Mouse (Mus musculus) retina, adult 2 months (tissue): Measurements from ENCODE around the gene Bckdhb.

ENCODE experiments used
- DNase-seq: peaks from one replicate; pipeline ENCODE4 v3.0.0-alpha.2; 2012; ENCODE audit warnings: low read depth, low spot score

The Bckdhb gene

DNA sequence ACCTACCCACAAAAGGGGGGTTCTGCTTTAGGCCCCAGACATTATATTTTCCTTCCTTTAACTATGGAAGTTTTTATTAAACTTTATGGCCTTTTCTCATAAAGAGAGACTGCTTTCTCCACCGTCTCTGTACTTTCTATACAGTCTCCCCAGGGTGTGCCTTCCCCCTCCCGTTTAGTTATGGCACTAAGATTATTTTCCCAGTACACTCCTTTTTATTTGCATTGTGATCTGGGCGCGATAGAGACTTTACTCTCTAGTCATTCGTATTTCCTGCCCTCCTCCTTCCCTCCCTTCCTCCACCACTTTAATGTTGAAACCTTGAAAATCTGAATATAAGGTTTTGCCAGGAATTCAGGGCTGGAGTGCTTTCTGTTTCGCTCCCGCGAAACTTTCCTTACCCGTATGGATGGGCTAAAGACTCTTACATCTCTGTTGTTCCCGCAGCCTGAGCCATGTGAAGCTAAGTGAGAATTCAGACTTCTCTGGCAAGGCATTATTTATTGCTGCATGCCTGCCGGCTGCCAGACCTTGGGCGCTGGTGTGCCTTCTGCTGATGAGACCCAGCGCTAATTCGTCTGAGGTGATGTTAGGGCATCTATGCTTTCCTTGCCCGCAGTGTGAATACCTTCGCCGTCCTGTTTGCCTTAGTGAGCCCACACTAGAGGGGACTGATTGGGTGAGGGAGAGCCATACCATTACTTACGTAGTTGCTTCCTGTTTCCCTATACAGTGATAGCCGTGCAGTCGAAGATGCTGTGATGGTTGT is 182.3 kb downstream of the Bckdhb start:
- no peak for DNase-seq

DNA sequence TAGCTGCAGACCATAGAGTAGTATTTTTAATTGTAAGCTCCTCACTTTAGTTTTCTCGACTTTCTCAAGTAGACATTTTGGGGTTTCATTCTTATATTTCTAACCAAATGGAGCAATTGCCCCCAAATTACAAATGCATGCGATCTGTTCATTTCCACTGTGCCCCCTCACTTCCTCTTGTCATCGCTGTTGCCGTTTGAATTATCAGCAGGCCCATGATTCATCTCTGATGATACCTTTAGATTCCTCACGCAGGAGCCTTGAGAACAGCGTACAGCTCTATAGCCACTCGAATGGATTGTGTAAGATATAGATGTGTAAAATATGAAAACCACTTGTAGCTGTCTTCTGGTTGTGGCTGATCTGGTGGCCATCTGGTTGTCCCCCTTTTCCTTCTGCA is 183.6 kb downstream of the Bckdhb start:
- no peak for DNase-seq

- DNase-seq: no peak
Observed at GRCm38 (mm10) chr9:84109777-84110478, 185.0 kb downstream of the Bckdhb start.

DNA sequence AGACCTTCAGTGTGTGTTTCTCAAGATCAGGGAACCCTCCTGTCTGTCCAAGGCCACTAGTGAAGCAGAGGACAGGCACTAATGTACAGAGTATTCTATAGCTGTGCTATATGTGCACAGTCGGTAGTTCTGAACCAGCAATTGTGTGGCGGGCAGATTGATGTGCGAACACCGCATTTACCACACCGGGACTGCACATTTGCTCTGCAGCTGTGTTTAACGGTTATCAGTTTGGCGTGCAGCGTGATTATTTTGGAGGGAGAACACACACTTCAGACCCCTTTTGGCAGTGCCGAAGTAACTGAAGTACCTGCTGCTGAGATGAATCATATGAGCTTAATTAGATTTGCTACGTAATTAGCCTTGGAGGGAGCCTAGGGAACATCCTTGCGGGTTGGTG is 185.7 kb downstream of the Bckdhb start:
- DNase-seq: no peak

GRCm38 (mm10) chr9:84112319-84112718 is 187.4 kb downstream of the Bckdhb start:
- DNase-seq: no peak

DNA sequence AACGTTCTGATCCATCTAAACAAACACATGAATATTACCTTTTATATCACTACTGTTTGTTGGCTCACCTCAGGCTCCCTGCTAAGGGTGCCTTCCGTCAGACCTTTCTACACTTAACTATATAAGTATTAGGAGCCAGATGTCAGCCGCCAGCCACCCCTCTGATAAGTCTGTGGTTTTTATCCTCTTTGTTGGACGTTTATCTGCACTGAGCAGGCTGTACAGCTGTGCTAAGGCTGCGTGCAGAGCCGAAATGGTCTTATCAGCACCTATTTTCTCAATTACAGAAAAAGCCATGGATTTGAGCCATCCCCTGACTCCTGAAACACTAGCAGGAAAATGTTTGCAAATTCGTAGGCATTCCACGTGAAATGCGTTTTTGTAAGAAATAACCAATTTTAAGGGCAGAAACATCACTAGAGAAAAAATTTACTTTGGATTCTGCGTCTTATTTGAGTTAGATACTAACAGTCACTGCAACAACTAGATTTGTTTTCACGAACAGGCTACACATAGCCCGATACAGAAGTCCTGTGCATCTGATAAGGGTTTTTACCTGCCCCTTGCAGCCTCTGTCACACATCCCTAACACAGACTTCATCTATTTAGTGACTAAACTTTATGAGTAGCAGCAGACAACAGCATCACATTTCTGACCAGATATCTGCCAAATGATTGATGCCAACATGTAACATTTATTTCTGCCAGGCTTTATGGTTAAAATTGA is 188.1 kb downstream of the Bckdhb start:
- DNase-seq: no peak

DNA sequence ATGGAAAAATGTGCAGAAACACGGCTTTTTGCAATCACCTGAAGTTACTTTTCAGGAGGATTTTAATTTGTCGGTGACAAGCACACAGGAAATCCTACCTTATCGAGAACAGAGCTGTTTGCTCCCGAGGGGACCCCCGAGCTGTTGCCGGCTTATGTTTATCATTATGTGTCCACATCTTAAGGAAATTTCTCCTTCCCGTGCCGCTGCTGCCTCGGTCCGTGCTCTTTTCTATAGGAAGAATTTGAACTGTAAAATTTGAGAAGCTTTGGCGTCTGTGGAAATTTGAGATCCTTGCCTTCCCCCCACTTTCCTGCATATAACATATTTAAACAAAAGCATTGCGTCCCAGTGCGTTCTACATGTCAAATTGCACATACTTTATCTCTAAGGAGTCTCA is 189.3 kb downstream of the Bckdhb start:
- no peak for DNase-seq

- DNase-seq: no peak
Observed at GRCm38 (mm10) chr9:84117337-84117736, 192.4 kb downstream of the Bckdhb start.

GRCm38 (mm10) chr9:84124996-84125395 is 200.1 kb downstream of the Bckdhb start:
- no peak for DNase-seq

DNA sequence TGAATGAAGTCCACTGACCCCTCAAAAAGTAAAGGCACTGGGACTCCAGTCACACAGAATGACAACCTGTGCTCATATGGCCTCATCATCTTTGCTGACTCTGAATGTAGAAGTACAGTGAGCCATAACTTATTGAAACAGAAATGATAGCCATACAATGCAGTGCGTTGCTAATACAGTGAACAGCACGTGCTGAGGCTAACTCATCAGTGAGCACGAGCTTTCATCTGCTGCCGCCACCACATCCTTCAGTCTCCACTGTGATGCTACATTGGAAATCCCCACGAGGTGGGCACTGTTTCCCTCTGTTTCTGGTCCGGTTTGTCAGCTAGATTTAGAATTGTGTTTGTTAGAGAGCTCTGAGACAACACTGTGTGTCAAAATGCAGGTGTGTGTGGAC is 205.4 kb downstream of the Bckdhb start:
- no peak for DNase-seq

DNA sequence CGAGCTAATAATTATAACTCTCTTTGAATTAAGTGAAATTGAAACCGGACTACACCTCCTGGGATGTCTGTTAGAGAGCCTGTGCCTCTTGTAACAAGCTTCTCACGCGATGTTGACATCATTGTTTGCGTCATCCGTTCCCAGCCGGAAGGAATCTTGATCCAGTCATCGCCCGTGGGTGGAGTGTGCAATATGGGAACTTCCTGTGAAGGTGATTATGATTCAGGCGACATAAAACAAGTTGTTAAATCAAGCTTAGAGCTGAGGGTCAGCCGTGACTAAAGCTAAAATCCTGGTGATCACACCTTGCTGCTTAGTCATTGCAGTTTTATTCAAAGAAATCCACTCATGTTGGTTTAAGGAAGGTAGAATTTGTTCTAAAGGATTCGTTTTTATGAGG is 210.1 kb downstream of the Bckdhb start:
- no peak for DNase-seq

GRCm38 (mm10) chr9:84137192-84137591 is 212.2 kb downstream of the Bckdhb start:
- no peak for DNase-seq

- DNase-seq: no peak
Observed at GRCm38 (mm10) chr9:84148124-84148523, 223.2 kb downstream of the Bckdhb start.
